Mouse (Mus musculus) CH12.LX (cell line): ENCODE measurements around the gene Wdfy4. TPM values are rescaled to one million over a fixed set of nuclear protein-coding genes. Genes with fewer than 3 reads are reported as not detected.

ENCODE experiments used
- DNase-seq: peaks from one replicate; pipeline ENCODE4 v3.0.0-alpha.2; 2013; ENCODE audit errors: extremely low read depth
- H3K27ac ChIP-seq: 2 replicates; pipeline ENCODE4 v1.5.1; 2012; ENCODE audit warnings: low read depth, mild to moderate bottlenecking, control low read depth, moderate library complexity; ENCODE audit not compliant: insufficient read depth
- H3K27me3 ChIP-seq: replicated peaks from 2 replicates; pipeline ENCODE3; 2012; ENCODE audit warnings: inconsistent platforms
- H3K36me3 ChIP-seq, 2 experiments: replicated peaks in 1 of 2; 2 replicates each; pipeline versions ENCODE3 to v1.6.1; 2012; ENCODE audit warnings: inconsistent platforms in 1 of 2, low read length in 1 of 2, mild to moderate bottlenecking in 1 of 2, mixed read lengths in 1 of 2, moderate library complexity in 1 of 2; ENCODE audit not compliant: control insufficient read depth in 1 of 2, insufficient read depth in 1 of 2
- H3K4me1 ChIP-seq, 2 experiments: 2 replicates each; pipeline ENCODE4 v1.6.1; 2012; ENCODE audit warnings: inconsistent platforms in 1 of 2, moderate library complexity in 1 of 2; ENCODE audit not compliant: insufficient read depth in 2 of 2, control insufficient read depth in 1 of 2
- H3K4me2 ChIP-seq: 2 replicates; pipeline ENCODE4 v1.6.1; 2012; ENCODE audit warnings: low read depth, mild to moderate bottlenecking, control low read depth; ENCODE audit not compliant: poor library complexity, insufficient read depth, severe bottlenecking
- H3K4me3 ChIP-seq, 3 experiments: fragments of 150-350 bp in 1 of 3; sonication (generic) in 1 of 3; replicated peaks in 1 of 3; 2 replicates each; pipeline versions ENCODE3 to v1.5.1; 2011 to 2012; ENCODE audit warnings: low read depth in 2 of 3, low read length in 2 of 3, mild to moderate bottlenecking in 2 of 3, moderate library complexity in 2 of 3, control low read depth in 1 of 3, improper control_type of control experiment in 1 of 3, inconsistent platforms in 1 of 3, mixed read lengths in 1 of 3; ENCODE audit not compliant: poor library complexity in 1 of 3
- H3K79me2 ChIP-seq: replicated peaks from 2 replicates; pipeline ENCODE4 v1.6.1; 2012; ENCODE audit warnings: mild to moderate bottlenecking, moderate library complexity; ENCODE audit not compliant: control insufficient read depth, poor library complexity, insufficient read depth, severe bottlenecking; ENCODE audit errors: extremely low read depth
- H3K9ac ChIP-seq: 2 replicates; pipeline ENCODE4 v1.6.1; 2012; ENCODE audit warnings: low read depth, mild to moderate bottlenecking, control low read depth, moderate library complexity; ENCODE audit not compliant: insufficient read depth
- H3K9me3 ChIP-seq: replicated peaks from 2 replicates; pipeline ENCODE3; 2012; ENCODE audit warnings: low read length, inconsistent platforms, mixed read lengths
- CHD1 ChIP-seq: IDR thresholded peaks from 2 replicates; pipeline ENCODE4 v1.6.1; 2012; ENCODE audit warnings: low read depth, low read length, improper control_type of control experiment, inconsistent platforms
- CTCF ChIP-seq, 2 experiments: IDR thresholded peaks in 1 of 2; conservative IDR thresholded peaks in 1 of 2; 2 replicates each; pipeline ENCODE4 v1.5.1; 2011 to 2012; ENCODE audit warnings: low read depth in 2 of 2, low read length in 2 of 2, improper control_type of control experiment in 1 of 2, inconsistent platforms in 1 of 2, mild to moderate bottlenecking in 1 of 2, moderate library complexity in 1 of 2
- ELF1 ChIP-seq: IDR thresholded peaks from 2 replicates; pipeline ENCODE4 v1.6.1; 2014; ENCODE audit warnings: low read depth, mild to moderate bottlenecking, inconsistent platforms, low read length, improper control_type of control experiment
- IRF4 ChIP-seq: IDR thresholded peaks from 2 replicates; pipeline ENCODE4 v1.6.1; 2014; ENCODE audit warnings: low read depth, mild to moderate bottlenecking, inconsistent platforms, low read length, improper control_type of control experiment
- JUND ChIP-seq: conservative IDR thresholded peaks from 2 replicates; pipeline ENCODE4 v1.6.1; 2011; ENCODE audit warnings: low read depth, low read length, improper control_type of control experiment
- MAFK ChIP-seq: IDR thresholded peaks from 2 replicates; pipeline ENCODE4 v1.6.1; 2011; ENCODE audit warnings: low read length, improper control_type of control experiment; ENCODE audit not compliant: insufficient replicate concordance
- MAZ ChIP-seq: IDR thresholded peaks from 2 replicates; pipeline ENCODE4 v1.6.1; 2012; ENCODE audit warnings: low read depth, mild to moderate bottlenecking, inconsistent platforms, low read length, improper control_type of control experiment, moderate library complexity
- MEF2A ChIP-seq: IDR thresholded peaks from 2 replicates; pipeline ENCODE4 v1.6.1; 2014; ENCODE audit warnings: low read depth, mild to moderate bottlenecking, inconsistent platforms, low read length, improper control_type of control experiment, borderline replicate concordance
- NELFE ChIP-seq: IDR thresholded peaks from 2 replicates; pipeline ENCODE4 v1.6.1; 2011; ENCODE audit warnings: low read depth, low read length, improper control_type of control experiment
- NRF1 ChIP-seq: IDR thresholded peaks from 2 replicates; pipeline ENCODE4 v1.6.1; 2014; ENCODE audit warnings: low read depth, mild to moderate bottlenecking, inconsistent platforms, low read length, improper control_type of control experiment, moderate library complexity
- PAX5 ChIP-seq: IDR thresholded peaks from 2 replicates; pipeline ENCODE4 v1.6.1; 2012; ENCODE audit warnings: low read length, inconsistent platforms, mixed read lengths
- RAD21 ChIP-seq: IDR thresholded peaks from 2 replicates; pipeline ENCODE4 v1.6.1; 2011; ENCODE audit warnings: low read depth, mild to moderate bottlenecking, low read length, improper control_type of control experiment, moderate library complexity
- SIN3A ChIP-seq: IDR thresholded peaks from 2 replicates; pipeline ENCODE4 v1.6.1; 2012; ENCODE audit warnings: low read length, improper control_type of control experiment, inconsistent platforms
- SMC3 ChIP-seq: IDR thresholded peaks from 2 replicates; pipeline ENCODE4 v1.6.1; 2011; ENCODE audit warnings: low read depth, low read length, improper control_type of control experiment
- ZC3H11A ChIP-seq: IDR thresholded peaks from 2 replicates; pipeline ENCODE4 v1.6.1; 2012; ENCODE audit warnings: low read depth, mild to moderate bottlenecking, inconsistent platforms, low read length, improper control_type of control experiment
- dilution Hi-C: fragments of 300-500 bp; cut with MboI; formaldehyde crosslinking; loops from 2 replicates; pipeline ENCODE4 v1.14.3; 2020; ENCODE audit warnings: low sequenced_read_pairs; ENCODE audit not compliant: extremely low pct_unique_long_range_greater_than_20kb, extremely low pct_ligation_motif_present
- in situ Hi-C: fragments of 300-500 bp; cut with MboI; formaldehyde crosslinking; loops from 3 replicates; pipeline ENCODE4 v1.14.3; 2019; ENCODE audit warnings: low sequenced_read_pairs, low pct_ligation_motif_present, low pct_unique_long_range_greater_than_20kb, mixed read lengths
- polyA plus RNA-seq: library from polyadenylated mRNA; unstranded; fragments of >175 nt; gene quantifications from 2 replicates; pipeline ENCODE4 v1.2.1, GENCODE M21; 2012; ENCODE audit warnings: low read depth; ENCODE audit not compliant: insufficient read length
- total RNA-seq, 2 experiments: library from RNA; depleted of rRNA; stranded (reverse); fragments of 300-350 nt in 1 of 2; fragments of >200 nt in 1 of 2; gene quantifications; 2 replicates each; pipeline ENCODE4 v1.2.3; 2012 to 2014

The Wdfy4 gene
- total and polyA plus RNA-seq, 3 experiments: 56.0 to 140 (median 115) TPM

GRCm38 (mm10) chr14:33213823-33214766, 28.8 kb upstream of the Wdfy4 start, which contains the start of gene Arhgap22:
Arhgap22 (plus strand) TSS chr14:33214026.
- no peak within 1 kb of the TSS for H3K4me3 ChIP-seq
- peaks cover 38% of the 10 kb centered on the region for H3K27me3 ChIP-seq
- peak; percentile 88 for DNase-seq
- H3K79me2 ChIP-seq: no peaks in the 10 kb centered on the region
- H3K36me3 ChIP-seq: no peaks in the 10 kb centered on the region
- peaks cover 28 to 52% of the 10 kb centered on the region in 2 experiments for H3K4me1 ChIP-seq
- H3K9me3 ChIP-seq: peaks cover 10% of the 10 kb centered on the region
- in situ Hi-C loops: loop anchor here (5.0 to 10.0 kb wide), 2 partner anchors 88 to 151 kb away; no protein-coding TSS in a partner anchor
- no peak within 1 kb of the TSS for H3K9ac ChIP-seq
- H3K27ac ChIP-seq: no peak within 1 kb of the TSS
- TF ChIP-seq CHD1: no peak
- TF ChIP-seq MEF2A: peak; percentile 42; the same call in 1 of the 2 replicates
- peak; percentile 89; the same call in 1 of the 2 replicates for TF ChIP-seq NELFE
- peak; percentile 39; the same call in 1 of the 2 replicates for TF ChIP-seq NRF1
- TF ChIP-seq MAFK: peak; percentile 18; the same call in 1 of the 2 replicates
- peak; percentile 39 to 100 for TF ChIP-seq CTCF (conservative IDR thresholded peaks at IDR 0.05 in 1 of 2, IDR thresholded peaks at IDR 0.05 in 1 of 2; ENCODE audit: low read depth in 2 of 2, low read length in 2 of 2)
- peak; percentile 100 for TF ChIP-seq RAD21
- peak; percentile 69 for TF ChIP-seq IRF4
- TF ChIP-seq JUND: no peak
- peak; percentile 99 for TF ChIP-seq ZC3H11A
- TF ChIP-seq PAX5: no peak
- TF ChIP-seq ELF1: 0 out of 2 replicates have a peak, but pooled peaks have one; percentile 17
- TF ChIP-seq SIN3A: no peak
- peak; percentile 100 for TF ChIP-seq SMC3
- H3K4me2 ChIP-seq: no peak within 1 kb of the TSS
- dilution Hi-C loops: no loop called here

- H3K27me3 ChIP-seq: peaks cover 27% of the 10 kb centered on the region
- no peak for TF ChIP-seq SIN3A
- 0 out of 2 replicates have a peak, but pooled peaks have one; percentile 10 for TF ChIP-seq MAZ
Observed at GRCm38 (mm10) chr14:33212958-33213309, 27.6 kb upstream of the Wdfy4 start.

More at GRCm38 (mm10) chr14:33212958-33213309, 27.6 kb upstream of the Wdfy4 start:
- no peak overlapping the region for H3K9ac ChIP-seq
- H3K9me3 ChIP-seq: peaks cover 7% of the 10 kb centered on the region
- no peak overlapping the region for H3K4me2 ChIP-seq
- H3K27ac ChIP-seq: no peak overlapping the region
- no peaks in the 10 kb centered on the region for H3K79me2 ChIP-seq
- in situ Hi-C loops: loop anchor here (5.0 to 10.0 kb wide), 2 partner anchors 89 to 152 kb away; no protein-coding TSS in a partner anchor
- dilution Hi-C loops: no loop called here
- no peaks in the 10 kb centered on the region for H3K36me3 ChIP-seq
- no peak overlapping the region for H3K4me3 ChIP-seq
- DNase-seq: no peak
- H3K4me1 ChIP-seq: peaks cover 28 to 52% of the 10 kb centered on the region in 2 experiments
